Mouse (Mus musculus) gastrocnemius, adult 8-10 months (tissue): ENCODE data around the gene Prdm11. TPM values are rescaled to one million over a fixed set of nuclear protein-coding genes. Genes with fewer than 3 reads are reported as not detected.

Experiments used
- DNase-seq, 2 experiments: peaks; one replicate each; pipeline ENCODE4 v3.0.0; 2022; ENCODE audit warnings: low spot score in 2 of 2
- total RNA-seq, 4 experiments: library from RNA; stranded (reverse); gene quantifications; 2 replicates each; pipeline ENCODE4 v1.2.4; 2022

Gene Prdm11
- total RNA-seq, 4 experiments from 2014 or later: 0.27 to 0.97 (median 0.53) TPM

DNA sequence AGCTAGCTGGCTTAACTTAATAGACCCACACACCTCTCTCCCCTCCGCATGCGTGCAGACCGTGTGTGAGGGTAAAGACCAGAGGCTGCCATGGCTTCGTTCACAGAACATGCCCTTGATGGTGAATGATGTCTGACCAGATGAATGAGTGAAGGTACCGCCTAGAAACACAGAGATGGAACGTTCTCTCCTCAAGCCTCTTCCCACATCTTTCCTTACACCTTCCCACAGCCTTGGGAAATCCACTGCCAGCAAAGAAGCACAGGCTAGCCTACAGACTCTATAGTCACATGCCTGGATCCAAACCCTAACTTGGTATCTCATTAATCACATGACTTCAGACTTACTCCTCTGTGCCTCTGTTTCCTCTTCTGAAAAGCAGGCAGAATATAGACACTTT, 112.6 kb downstream of the Prdm11 start:
- no peak for DNase-seq

DNA sequence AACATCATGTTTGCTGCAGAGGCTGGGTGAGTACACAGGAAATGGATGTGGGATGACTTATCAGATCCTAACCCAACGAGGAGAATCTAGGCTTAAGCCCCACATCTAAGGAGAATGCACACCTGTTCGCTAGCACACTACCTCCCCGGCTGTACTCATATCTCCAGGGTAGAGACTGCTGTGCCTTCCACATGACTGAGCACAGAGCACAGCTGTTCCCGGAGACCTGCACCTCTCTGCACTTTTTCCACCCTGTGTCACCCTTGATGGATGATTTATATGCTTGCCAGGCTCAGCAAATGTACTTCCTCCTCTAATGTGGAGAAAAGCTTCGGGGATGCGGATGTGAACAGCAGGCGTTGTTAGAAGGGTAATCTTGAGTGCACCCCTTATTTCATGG, 114.9 kb downstream of the Prdm11 start:
- no peak for DNase-seq

- DNase-seq: no peak
Measured at GRCm38 (mm10) chr2:92929696-92930095, 116.3 kb downstream of the Prdm11 start.

DNA sequence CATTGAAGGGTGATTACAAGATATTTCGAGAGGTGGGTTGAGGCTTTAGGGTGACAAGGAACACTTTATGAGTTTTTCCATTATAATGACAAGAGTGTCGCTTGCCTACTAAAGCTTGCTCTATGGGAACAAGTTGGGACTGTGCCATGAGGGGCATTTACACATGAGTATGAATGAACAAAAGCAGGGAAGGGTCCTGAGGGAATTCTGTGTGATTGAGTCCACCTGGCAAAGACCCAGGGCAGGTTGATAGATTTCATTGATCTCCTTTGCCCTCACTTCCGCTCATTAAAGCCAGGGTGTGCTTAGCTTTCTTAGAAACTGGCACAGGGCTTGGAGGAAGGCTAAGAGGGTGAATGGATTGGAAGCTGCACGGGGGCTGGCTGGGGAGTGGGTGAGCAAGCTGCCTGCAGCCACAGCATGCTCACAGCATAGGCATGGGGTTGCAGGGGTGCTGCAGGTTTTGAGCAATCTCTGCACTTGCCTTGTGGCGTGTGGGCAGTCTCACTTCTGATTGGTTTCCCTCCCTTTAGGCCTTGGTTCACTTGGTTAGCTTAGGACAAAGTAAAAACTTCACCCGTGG, 121.2 kb downstream of the Prdm11 start:
- no peak for DNase-seq

GRCm38 (mm10) chr2:92920709-92921108, 125.3 kb downstream of the Prdm11 start:
- no peak for DNase-seq

- no peak for DNase-seq
Measured at GRCm38 (mm10) chr2:92917405-92918142, 128.4 kb downstream of the Prdm11 start.

GRCm38 (mm10) chr2:92915659-92916631, 130.0 kb downstream of the Prdm11 start:
- DNase-seq: no peak

Other genes starting within 250 kb of the Prdm11 start
- under 1 TPM in 1 of 4 experiments, not detected in 3; 0.10 TPM for gene Syt13, start 131.1 kb downstream of the Prdm11 start, total RNA-seq
- gene Trp53i11, start 141.4 kb upstream of the Prdm11 start, total RNA-seq: 1 to 10 TPM; 1.8 to 5.2 (median 3.3) TPM